Mouse (Mus musculus) embryonic stem cell, embryonic (primary cell): Measurements from ENCODE around the gene Tmem189.

Experiments
- CTCF ChIA-PET, 4 experiments: fragments of 300-600 bp in 2 of 4; fragments of 350-600 bp in 2 of 4; sonication (Branson Sonifier 250); formaldehyde crosslinking; loops; one replicate each; lab custom pipeline; 2022; ENCODE audit warnings: inconsistent platforms in 2 of 4; lab: Charles Lee
- POLR2A ChIA-PET, 4 experiments: fragments of 300-600 bp in 2 of 4; fragments of 350-600 bp in 2 of 4; sonication (Branson Sonifier 250); formaldehyde crosslinking; loops; one replicate each; lab custom pipeline; 2022; ENCODE audit warnings: antibody characterized with exemption in 4 of 4, inconsistent platforms in 1 of 4; lab: Charles Lee

The Tmem189 gene

GRCm38 (mm10) chr2:167672212-167672685 lies 17.4 kb downstream of the Tmem189 start:
- POLR2A ChIA-PET = interaction anchor here in 3 of 4 experiments (0.6 to 1.3 kb wide), 5 partner anchors 10 to 104 kb away, joined by 3 to 5 read pairs (median 4); partner anchors contain the start of gene Gm20431 (in 1 of the 3)

GRCm38 (mm10) chr2:167671101-167671633 lies 18.5 kb downstream of the Tmem189 start:
- CTCF ChIA-PET = interaction anchor here in 3 of 4 experiments (1.0 to 1.3 kb wide), 5 partner anchors 8 to 14 kb away, joined by 3 to 6 read pairs (median 3); no protein-coding TSS in a partner anchor
- POLR2A ChIA-PET = interaction anchor here in 2 of 4 experiments (0.5 to 1.3 kb wide), 4 partner anchors 9 to 65 kb away, joined by 3 to 4 read pairs (median 4); partner anchors contain the start of gene Gm20431 (in 1 of the 2)

More at GRCm38 (mm10) chr2:167672212-167672685, 17.4 kb downstream of the Tmem189 start:
- CTCF ChIA-PET = interaction anchor here in 1 of 4 experiments (0.7 to 1.2 kb wide), 7 partner anchors 9 to 443 kb away, joined by 3 to 5 read pairs (median 4); no protein-coding TSS in a partner anchor

- POLR2A ChIA-PET = interaction anchor here in 1 of 4 experiments (1.4 kb wide), 1 partner anchor 12 kb away, joined by 3 read pairs; no protein-coding TSS in a partner anchor
- CTCF ChIA-PET = interaction anchor here in 1 of 4 experiments (0.6 kb wide), 1 partner anchor 238 kb away, joined by 3 read pairs; no protein-coding TSS in a partner anchor
Observed at GRCm38 (mm10) chr2:167669398-167669797, 20.2 kb downstream of the Tmem189 start.

GRCm38 (mm10) chr2:167668426-167668825 lies 21.2 kb downstream of the Tmem189 start:
- POLR2A ChIA-PET = interaction anchor here in 1 of 4 experiments (1.6 kb wide), 1 partner anchor 63 kb away, joined by 3 read pairs; no protein-coding TSS in a partner anchor
- CTCF ChIA-PET = interaction anchor here (0.6 to 1.2 kb wide), 6 partner anchors 12 to 241 kb away, joined by 3 to 6 read pairs (median 4); no protein-coding TSS in a partner anchor

DNA sequence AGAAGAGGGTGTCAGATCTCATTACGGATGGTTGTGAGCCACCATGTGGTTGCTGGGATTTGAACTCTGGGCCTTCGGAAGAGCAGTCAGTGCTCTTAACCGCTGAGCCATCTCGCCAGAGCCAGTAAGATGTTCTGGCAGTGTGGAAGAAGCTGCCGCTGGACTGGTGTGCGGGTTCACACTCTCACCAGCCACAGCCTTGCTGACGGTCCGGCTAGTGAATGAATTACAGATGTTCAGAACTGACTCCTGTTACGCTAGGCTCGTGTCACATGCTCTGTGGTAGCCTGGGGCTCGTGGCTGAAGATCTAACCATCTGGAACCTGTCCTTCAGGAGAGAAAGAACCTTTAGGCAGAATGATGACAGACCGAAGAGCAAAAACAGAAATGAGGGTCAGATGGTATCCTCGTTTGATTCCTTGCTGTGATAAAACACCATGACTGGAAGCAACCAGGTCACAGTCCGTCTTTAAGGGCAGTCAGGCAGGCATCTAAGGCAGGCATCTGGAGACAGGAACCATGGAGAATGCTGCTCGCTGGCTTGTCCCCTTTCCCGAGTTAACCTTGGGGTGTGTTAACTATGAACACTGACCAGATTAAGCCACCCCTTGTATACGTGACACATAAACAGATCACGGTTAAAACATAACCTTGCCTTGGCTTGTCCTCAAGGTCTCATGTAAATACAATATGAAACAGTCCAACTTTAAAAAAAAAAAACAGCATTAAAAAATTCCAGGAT lies 23.5 kb downstream of the Tmem189 start:
- POLR2A ChIA-PET = no interaction called here
- CTCF ChIA-PET = interaction anchor here in 1 of 4 experiments (0.7 kb wide), 1 partner anchor 25 kb away, joined by 11 read pairs; no protein-coding TSS in a partner anchor

GRCm38 (mm10) chr2:167662713-167663112 lies 26.9 kb downstream of the Tmem189 start:
- ChIA-PET POLR2A (interaction anchor here (0.6 to 2.7 kb wide), 13 partner anchors 9 to 804 kb away, joined by 3 to 19 read pairs (median 4); no protein-coding TSS in a partner anchor), CTCF (interaction anchor here (0.6 to 3.9 kb wide), 12 partner anchors 9 to 289 kb away, joined by 3 to 21 read pairs (median 5); no protein-coding TSS in a partner anchor)

GRCm38 (mm10) chr2:167661270-167662203 lies 28.1 kb downstream of the Tmem189 start, which contains the start of gene Gm20431:
Gene Gm20431, minus strand, starts transcription at chr2:167661496.
- POLR2A ChIA-PET = interaction anchor here in 3 of 4 experiments (0.5 to 2.7 kb wide), 39 partner anchors 10 to 929 kb away, joined by 3 to 19 read pairs (median 3); partner anchors contain the start of gene Snai1 (in 1 of the 3)
- CTCF ChIA-PET = interaction anchor here (0.5 to 3.9 kb wide), 23 partner anchors 13 to 453 kb away, joined by 3 to 21 read pairs (median 4); no protein-coding TSS in a partner anchor

- CTCF ChIA-PET = interaction anchor here (0.6 to 3.9 kb wide), 7 partner anchors 15 to 423 kb away, joined by 3 to 21 read pairs (median 4); no protein-coding TSS in a partner anchor
- POLR2A ChIA-PET = interaction anchor here in 2 of 4 experiments (0.9 to 2.7 kb wide), 7 partner anchors 9 to 122 kb away, joined by 3 to 19 read pairs (median 4); partner anchors contain the start of gene Snai1 (in 1 of the 2)
Observed at GRCm38 (mm10) chr2:167660611-167660971, 29.0 kb downstream of the Tmem189 start.

DNA sequence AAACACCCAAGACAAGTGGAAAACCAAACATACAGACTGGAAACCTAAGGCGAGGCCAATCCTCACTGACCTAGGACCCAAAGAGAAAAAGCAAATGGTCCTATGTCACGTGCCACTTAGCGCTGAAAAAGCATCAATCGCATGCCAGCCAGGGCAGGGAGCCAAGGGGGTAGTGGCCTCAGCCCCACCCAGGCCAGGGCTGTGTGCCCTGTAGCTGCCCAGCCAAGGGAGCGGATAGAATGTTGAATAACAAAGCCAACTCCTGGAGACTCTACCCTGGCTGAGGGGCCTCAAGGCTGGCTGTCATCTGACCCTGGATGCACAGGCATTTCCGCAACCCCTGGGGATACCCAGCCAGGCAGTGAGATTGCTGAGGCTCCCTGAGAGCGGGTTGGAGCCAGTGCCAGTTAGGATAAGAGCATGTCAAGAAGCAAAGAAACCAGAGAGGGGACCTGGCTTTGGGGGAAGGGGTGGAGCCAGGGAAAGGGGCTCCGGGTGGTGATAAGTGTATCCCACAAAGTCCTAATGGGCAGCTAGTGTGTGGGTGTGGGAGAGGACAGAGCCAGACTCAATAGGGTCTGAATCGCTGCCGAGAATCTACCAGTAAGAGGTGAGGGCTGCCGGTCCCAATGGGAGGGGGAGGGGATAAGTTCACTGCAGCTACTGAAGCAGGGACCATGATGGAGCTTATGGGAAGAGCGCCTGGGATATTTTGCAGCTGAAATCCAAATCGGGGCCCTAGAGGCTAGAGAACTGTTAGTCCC lies 29.6 kb downstream of the Tmem189 start:
- CTCF ChIA-PET = interaction anchor here (0.6 to 3.9 kb wide), 6 partner anchors 15 to 422 kb away, joined by 3 to 21 read pairs (median 5); no protein-coding TSS in a partner anchor
- POLR2A ChIA-PET = interaction anchor here in 2 of 4 experiments (0.5 to 2.7 kb wide), 5 partner anchors 8 to 919 kb away, joined by 3 to 19 read pairs (median 3); no protein-coding TSS in a partner anchor

- ChIA-PET CTCF (interaction anchor here in 2 of 4 experiments (1.1 to 3.9 kb wide), 2 partner anchors 16 kb away, joined by 6 to 21 read pairs; no protein-coding TSS in a partner anchor), POLR2A (interaction anchor here in 1 of 4 experiments (0.9 to 1.6 kb wide), 2 partner anchors 11 to 183 kb away, joined by 3 read pairs; no protein-coding TSS in a partner anchor)
Observed at GRCm38 (mm10) chr2:167659177-167659846, 30.3 kb downstream of the Tmem189 start.

DNA sequence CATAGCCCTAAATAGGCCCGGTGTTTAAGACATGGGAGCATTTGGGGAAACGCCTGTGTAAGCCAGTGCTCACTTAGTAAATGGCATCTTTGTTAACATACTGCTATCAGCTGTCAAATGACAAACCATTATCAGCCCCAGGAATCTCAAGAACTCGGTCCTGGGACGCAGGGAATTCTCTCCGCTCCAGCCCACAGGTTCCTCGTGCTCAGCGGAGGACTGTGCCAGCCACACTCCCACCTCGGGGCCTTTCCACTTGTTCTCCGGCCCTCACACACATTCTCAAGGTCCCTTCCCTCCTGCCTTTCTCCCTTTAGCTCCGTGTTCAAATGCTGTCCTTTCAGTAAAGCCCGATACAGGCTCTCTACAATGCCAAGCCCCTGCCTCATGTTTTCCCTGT lies 30.9 kb downstream of the Tmem189 start:
- POLR2A ChIA-PET = no interaction called here
- CTCF ChIA-PET = interaction anchor here in 1 of 4 experiments (0.5 kb wide), 1 partner anchor 17 kb away, joined by 3 read pairs; no protein-coding TSS in a partner anchor

DNA sequence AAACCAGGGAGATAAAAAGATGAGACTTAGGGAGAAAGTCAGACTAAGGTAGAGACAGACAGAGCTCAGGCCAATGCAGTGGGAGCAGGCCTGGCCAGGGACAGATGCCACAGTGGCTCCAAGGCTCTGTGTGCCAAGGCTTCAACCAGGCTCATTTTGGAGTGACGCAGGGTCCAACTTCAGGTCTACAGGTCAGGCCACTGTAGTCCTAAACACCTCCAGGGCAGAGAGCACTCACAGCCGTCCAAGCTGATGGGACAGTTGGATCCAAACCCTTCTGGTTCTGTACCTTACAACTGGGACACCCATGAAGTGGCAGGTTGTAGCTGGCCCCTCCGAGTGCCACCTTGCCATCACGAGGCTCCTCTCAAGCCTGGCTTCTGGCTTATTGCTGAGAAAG lies 31.6 kb downstream of the Tmem189 start:
- POLR2A ChIA-PET = no interaction called here
- CTCF ChIA-PET = no interaction called here

- ChIA-PET CTCF (interaction anchor here (0.6 to 1.6 kb wide), 6 partner anchors 16 to 399 kb away, joined by 3 to 4 read pairs (median 3); no protein-coding TSS in a partner anchor), POLR2A (interaction anchor here in 3 of 4 experiments (0.5 to 0.9 kb wide), 4 partner anchors 24 to 817 kb away, joined by 3 to 4 read pairs (median 4); no protein-coding TSS in a partner anchor)
Observed at GRCm38 (mm10) chr2:167656629-167657478, 32.8 kb downstream of the Tmem189 start.

DNA sequence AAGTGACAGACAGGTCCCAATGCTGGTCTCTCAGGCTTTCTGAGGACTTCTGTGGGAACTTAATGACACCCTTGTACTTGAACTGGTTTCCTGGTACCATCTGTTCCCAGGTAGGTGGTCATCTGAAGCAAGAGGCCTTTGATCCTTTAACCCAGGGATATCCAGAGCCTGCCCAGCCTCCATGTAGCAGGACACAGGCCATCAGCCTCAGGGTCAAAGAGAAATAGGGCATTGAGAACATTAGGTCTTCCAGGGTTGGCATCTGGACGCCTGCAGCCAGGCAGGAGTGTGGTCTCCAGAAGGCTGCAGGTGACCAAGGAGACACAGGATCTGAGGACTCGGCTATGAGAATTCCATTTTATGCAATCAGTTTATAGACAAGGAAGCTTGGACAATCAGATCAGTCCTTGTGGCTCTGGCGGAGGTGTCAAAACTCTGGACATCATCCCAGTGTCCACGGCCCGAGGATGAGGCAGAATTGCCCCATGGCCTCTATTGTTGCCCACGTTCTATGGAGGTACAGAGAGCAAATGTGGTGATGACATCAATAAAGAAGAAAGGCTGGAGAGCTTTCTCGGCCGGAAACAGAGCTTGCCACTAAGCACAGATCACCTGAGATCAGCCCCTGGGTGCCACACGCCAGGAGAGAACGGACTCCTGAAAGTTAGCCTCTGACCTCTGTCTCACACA lies 34.6 kb downstream of the Tmem189 start:
- CTCF ChIA-PET = interaction anchor here in 3 of 4 experiments (0.6 to 1.6 kb wide), 5 partner anchors 12 to 363 kb away, joined by 3 read pairs; no protein-coding TSS in a partner anchor
- POLR2A ChIA-PET = interaction anchor here in 1 of 4 experiments (0.6 to 0.7 kb wide), 2 partner anchors 36 to 62 kb away, joined by 3 read pairs; no protein-coding TSS in a partner anchor
